Mouse (Mus musculus) embryonic fibroblast, embryonic 13.5 days (primary cell): ENCODE results near the gene Smtn. TPM values are rescaled to one million over a fixed set of nuclear protein-coding genes. Genes with fewer than 3 reads are reported as not detected.

Experiments used
- H3K27ac ChIP-seq: 2 replicates; pipeline ENCODE4 v1.5.1; 2012; ENCODE audit warnings: low read length, control low read depth, inconsistent platforms; ENCODE audit not compliant: insufficient read depth
- H3K4me1 ChIP-seq: 2 replicates; pipeline ENCODE4 v1.6.1; 2011; ENCODE audit warnings: low read length; ENCODE audit not compliant: control insufficient read depth, insufficient read depth
- H3K4me3 ChIP-seq: 2 replicates; pipeline ENCODE4 v1.5.1; 2011; ENCODE audit warnings: mild to moderate bottlenecking, control low read depth, low read length; ENCODE audit not compliant: insufficient read depth
- CTCF ChIP-seq: IDR thresholded peaks from 2 replicates; pipeline ENCODE4 v1.5.1; 2011; ENCODE audit warnings: mild to moderate bottlenecking, control low read depth, low read length, moderate library complexity, borderline replicate concordance; ENCODE audit not compliant: insufficient read depth
- POLR2A ChIP-seq: IDR thresholded peaks from 2 replicates; pipeline ENCODE4 v1.6.1; 2011; ENCODE audit warnings: low read depth, mild to moderate bottlenecking, control low read depth, low read length, moderate library complexity
- polyA plus RNA-seq: library from polyadenylated mRNA; stranded (reverse); fragments of >200 nt; gene quantifications from 2 replicates; pipeline ENCODE4 v1.2.4, GENCODE M21; 2011; ENCODE audit warnings: low read depth; ENCODE audit not compliant: missing spikeins, insufficient read length

The Smtn gene
- polyA plus RNA-seq, 1 experiment, result 79.0 TPM

DNA sequence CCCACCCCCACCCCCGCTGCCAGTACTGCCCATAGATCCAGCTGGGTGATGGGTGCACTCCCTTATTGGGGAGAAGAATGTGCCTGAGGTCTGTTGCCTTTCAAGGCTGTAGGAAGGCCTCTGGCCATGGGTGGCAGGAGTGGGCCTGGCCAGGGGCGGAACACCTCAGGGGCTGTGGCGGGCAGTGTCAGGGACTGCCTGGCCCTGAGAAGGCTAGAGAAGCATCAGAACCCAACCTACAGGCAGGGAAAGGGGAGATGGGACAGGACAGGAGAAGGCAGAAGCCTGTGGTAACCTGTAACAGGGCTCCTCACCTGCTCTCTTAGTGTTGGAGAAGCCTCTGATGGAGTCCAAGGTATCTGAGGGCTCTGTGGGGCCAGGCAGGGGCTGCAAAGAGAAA, 9.7 kb downstream of the Smtn start:
- Histone ChIP-seq H3K27ac (no peak overlapping the region), H3K4me1 (peaks cover 3% of the 10 kb centered on the region), H3K4me3 (no peak overlapping the region)
- TF ChIP-seq POLR2A, result no peak

DNA sequence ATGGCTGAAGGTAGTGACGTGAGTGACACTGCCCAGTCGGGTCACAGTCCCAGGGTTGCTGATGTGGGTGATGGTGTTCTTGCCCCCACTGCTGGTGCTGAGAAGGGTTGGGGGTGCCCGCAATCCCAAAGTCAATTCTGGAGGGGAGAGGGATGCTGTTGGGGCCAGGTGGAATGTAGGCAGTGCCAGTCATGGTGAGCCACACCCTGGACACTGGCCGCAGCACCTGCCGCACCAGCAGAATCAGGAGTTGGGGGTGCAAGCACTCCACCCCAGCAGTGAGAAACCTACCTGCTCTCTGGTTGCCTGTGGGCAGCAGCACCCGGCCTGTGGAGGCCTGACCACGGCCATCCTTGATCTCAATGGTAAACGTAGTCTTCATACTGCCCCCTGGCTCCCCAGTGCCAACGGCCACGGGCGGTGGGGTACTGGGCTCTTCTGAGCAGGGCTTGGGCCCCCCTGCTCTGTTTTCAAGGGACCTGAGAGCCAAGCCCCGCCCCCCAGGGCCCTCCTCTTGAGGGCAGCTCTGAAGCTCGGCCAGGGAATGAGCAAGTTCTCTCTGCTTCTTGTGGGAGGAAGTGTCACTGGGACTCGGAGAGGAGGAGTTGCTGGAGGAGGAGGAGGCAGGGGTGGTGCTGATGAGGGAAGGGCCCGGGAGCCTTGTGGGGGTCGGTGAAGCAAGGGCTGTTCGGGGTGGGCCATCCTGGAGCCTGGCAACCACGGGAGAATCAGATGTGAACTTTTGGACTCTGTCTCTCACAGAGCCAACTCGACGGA, 10.7 kb downstream of the Smtn start:
- no peak for TF ChIP-seq CTCF
- TF ChIP-seq POLR2A, result no peak
- Histone ChIP-seq H3K27ac (no peak overlapping the region), H3K4me1 (no peaks in the 10 kb centered on the region), H3K4me3 (no peak overlapping the region)

DNA sequence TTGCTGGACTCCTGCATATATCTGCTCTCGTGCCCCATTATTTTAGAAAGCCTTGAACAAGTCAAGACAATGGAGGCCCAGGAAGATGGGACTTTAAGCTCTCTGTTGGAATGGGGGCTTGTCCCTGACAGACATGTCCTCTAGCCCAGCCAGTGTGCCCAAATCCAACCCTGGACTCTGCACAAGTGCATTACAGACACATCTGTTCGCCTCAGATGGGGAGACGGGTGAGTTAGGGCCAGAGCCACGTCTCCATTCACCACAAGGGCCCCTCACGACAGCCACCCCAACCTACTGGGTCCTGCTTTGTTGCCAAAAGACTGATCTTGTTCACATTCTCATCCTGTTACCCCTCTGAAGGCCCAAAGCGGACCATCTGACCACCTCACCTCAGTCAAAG, 12.2 kb downstream of the Smtn start:
- no peaks in the 10 kb centered on the region for H3K4me1 ChIP-seq
- H3K4me3 ChIP-seq, result no peak overlapping the region
- no peak overlapping the region for H3K27ac ChIP-seq
- TF ChIP-seq POLR2A (no peak), CTCF (no peak)

DNA sequence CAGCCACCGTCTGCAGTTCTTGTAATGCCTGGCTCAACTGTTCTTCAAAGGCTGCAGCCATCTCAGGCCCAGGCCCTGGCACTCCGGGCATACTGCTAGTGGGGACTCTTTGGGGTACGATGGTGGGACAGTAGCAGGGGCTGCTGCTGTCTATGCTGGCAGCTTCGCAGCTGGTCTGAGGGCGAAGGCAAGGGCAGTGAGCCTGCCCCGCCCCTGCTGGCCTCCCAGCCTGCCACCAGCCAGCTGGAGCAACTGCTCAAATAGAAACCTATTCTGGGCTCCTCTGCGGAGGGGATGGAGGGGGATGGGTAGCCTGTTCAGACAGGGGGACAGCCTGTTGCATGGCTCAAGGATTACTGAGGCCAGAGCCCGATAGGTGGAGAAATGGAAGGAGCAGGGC, 12.6 kb downstream of the Smtn start:
- no peak for TF ChIP-seq POLR2A
- TF ChIP-seq CTCF, result no peak
- no peak overlapping the region for H3K4me3 ChIP-seq
- no peak overlapping the region for H3K27ac ChIP-seq
- no peaks in the 10 kb centered on the region for H3K4me1 ChIP-seq

DNA sequence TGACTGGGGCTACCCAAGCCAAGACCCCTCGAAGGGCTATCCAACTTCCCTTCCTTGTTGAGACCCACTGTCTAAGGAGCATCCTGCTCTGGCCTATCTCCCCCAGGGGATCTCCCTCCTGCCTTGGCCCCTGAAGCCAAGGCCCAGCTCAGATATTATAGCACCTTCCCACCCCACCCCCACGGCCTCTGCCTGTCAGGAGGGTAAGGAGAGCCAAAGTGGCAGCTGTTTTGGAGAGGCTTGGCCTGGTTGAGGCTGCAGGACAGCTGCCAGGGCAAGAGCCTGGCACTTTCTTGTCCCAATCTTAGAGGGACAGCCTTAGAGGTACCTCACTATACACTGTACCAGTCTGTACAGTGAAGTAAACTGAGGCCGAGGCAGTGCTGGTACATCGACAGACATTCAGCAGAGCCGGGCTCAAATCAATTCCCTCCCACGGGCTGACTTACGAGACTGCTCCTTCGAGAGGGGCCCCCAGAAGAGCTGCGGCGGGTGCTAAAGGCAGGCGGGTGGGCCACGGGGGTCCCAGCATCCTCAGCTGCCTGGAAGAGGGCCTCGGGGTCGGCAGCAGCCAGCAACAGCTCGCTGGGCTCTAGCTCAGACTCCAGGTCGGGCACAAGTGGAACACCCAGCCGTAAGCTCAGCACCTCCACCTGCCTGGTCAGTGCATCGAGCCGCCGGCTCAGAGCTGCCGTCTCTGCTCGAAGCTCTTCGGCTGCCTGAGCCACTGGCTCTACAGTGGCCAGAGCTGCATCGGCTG, 13.3 kb downstream of the Smtn start:
- H3K4me1 ChIP-seq, result no peaks in the 10 kb centered on the region
- TF ChIP-seq CTCF (no peak), POLR2A (no peak)
- H3K27ac ChIP-seq, result no peak overlapping the region
- no peak overlapping the region for H3K4me3 ChIP-seq

DNA sequence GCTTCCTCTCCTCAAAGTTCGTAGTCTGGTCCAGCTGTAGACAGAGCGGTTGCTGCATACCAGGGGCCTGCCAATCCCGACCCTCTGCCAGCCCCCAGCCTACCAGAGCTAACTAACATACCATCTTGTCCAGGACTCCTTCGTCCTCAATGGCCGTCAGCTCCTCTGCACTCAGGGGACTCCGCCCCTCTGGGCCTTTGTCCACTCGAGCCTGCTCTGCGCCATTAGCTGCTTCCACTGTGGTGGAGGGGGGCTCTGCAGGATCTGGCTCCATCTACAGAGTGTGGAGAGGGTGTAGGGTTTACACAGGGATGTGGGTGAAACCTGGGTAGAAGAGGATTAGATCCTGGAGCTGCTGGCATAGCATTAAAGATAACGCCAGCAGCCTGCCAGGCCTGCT, 14.2 kb downstream of the Smtn start:
- Histone ChIP-seq H3K4me3 (no peak overlapping the region), H3K27ac (no peak overlapping the region), H3K4me1 (no peaks in the 10 kb centered on the region)
- TF ChIP-seq CTCF (no peak), POLR2A (no peak)

DNA sequence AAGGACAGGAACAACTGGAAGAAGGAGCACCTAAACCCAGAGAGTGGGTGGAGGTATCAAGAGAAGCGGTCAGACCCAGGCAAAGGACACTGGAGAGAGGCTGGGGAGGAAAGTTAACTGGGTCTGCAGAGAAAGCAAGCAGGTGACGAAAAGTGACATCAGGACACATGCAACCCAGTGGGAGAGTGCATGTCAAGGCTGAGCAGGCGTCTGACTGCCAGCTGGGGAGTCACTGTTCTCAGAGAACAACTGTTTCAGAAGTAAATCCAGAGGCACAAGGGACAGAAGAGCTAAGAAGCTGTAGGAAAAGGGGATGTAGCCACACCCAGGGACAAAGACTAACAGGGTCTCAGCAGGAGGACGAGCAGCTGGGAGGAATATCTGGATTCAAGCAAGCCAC, 14.9 kb downstream of the Smtn start:
- TF ChIP-seq CTCF (no peak), POLR2A (no peak)
- H3K4me1 ChIP-seq, result no peaks in the 10 kb centered on the region
- no peak overlapping the region for H3K4me3 ChIP-seq
- no peak overlapping the region for H3K27ac ChIP-seq

DNA sequence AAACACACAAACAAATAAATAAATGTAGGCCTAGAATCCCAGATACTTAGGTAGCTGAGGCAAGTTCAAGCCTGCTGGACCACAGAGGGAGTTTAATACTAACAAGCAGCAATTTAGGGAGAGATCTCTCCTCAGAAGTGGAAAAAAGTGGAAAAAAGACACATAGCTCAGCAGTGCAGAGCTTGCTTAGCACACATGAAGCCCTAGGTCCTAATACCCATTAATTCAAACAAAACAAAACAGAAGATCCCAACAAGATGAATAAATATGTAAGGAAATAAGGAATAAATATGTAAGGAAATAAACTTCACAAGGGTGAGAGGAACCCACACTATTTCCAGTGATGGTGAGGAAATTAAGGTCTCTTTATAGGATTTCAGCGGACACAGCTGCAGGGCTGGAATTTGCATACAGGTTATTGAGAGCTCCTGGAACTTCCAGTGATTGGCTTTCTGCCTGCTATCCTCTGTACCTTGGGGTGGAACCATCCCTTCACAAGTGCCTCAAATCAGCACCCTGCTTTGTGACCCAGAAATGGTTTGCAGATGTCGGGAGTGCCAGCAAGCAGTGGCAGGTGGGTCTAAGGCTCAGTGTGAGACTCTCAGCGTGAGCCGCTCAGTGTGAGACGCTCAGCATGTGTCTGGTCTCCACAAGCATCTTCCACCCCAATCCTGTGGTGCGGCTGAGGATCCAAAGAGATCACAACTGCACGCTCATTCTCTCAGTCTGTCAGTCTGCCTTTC, 16.4 kb downstream of the Smtn start:
- Histone ChIP-seq H3K4me3 (no peak overlapping the region), H3K27ac (no peak overlapping the region), H3K4me1 (no peaks in the 10 kb centered on the region)
- TF ChIP-seq CTCF, result no peak
- no peak for TF ChIP-seq POLR2A

DNA sequence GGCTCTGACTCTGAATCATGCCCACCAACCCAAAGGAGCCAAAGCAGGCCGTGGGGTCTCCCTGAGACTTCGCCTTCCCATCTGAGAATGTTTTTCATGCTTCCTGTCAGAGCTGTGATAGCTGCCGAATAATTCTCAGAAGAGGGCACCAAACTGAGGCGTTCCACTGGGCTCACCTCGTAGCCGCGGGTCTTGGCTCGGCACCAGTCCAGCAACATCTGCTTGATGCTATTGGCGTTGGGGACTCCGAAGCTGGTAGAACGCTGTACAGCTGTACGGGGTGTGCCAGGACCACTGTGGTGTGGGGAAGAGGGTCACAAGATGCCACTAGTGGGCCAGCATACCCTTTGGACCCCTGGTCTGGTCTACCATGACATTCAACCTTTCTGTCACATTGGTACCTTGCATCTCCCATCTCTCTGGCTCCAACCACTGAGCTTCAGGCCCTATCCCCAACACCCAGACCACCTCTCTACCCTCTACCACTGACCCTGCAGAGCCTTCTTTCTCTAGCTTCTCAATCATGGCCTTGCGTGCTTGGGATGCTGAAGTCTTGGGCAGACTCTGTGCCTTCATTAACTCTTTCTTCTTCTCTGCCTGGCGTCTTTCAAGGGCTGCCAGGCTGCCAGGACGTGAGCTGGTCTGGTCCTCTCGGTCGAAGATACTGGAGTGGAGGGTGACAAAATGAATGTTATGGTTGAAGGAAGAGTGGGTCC, 18.0 kb downstream of the Smtn start:
- H3K27ac ChIP-seq, result no peak overlapping the region
- H3K4me3 ChIP-seq, result no peak overlapping the region

More for the DNA sequence above, 18.0 kb downstream of the Smtn start:
- no peaks in the 10 kb centered on the region for H3K4me1 ChIP-seq
- TF ChIP-seq POLR2A, result no peak
- TF ChIP-seq CTCF, result no peak
